Mouse (Mus musculus) kidney, embryonic 14.5 days (tissue): ENCODE measurements around the gene Dmd. TPM values are rescaled to one million over a fixed set of nuclear protein-coding genes. Genes with fewer than 3 reads are reported as not detected.

Experiments
- ATAC-seq: fragments of 200-750 bp; cut with Nextera tagmentation; 2 replicates; pipeline ENCODE4 v1.8.0; 2017; ENCODE audit warnings: moderate number of reproducible peaks, mild to moderate bottlenecking, moderate TSS enrichment, moderate library complexity; ENCODE audit not compliant: low FRiP score, low TSS enrichment
- H3K27ac ChIP-seq: fragments of 300-500 bp; sonication (generic); 2 replicates; pipeline ENCODE4 v1.5.1; 2014; ENCODE audit warnings: low read depth, mild to moderate bottlenecking, low read length, moderate library complexity, mixed read lengths
- H3K27me3 ChIP-seq: fragments of 300-500 bp; sonication (generic); 2 replicates; pipeline ENCODE4 v1.6.1; 2014; ENCODE audit warnings: mild to moderate bottlenecking, low read length; ENCODE audit not compliant: control insufficient read depth, insufficient read depth
- H3K36me3 ChIP-seq: fragments of 300-500 bp; sonication (generic); 2 replicates; pipeline ENCODE4 v1.6.1; 2014; ENCODE audit warnings: low read length, mixed read lengths; ENCODE audit not compliant: control insufficient read depth, insufficient read depth
- H3K4me1 ChIP-seq: fragments of 300-500 bp; sonication (generic); 2 replicates; pipeline ENCODE4 v1.6.1; 2014; ENCODE audit warnings: low read length, mixed read lengths; ENCODE audit not compliant: control insufficient read depth, insufficient read depth
- H3K4me2 ChIP-seq: fragments of 300-500 bp; sonication (generic); replicated peaks from 2 replicates; pipeline ENCODE4 v1.6.1; 2014; ENCODE audit warnings: low read depth, mild to moderate bottlenecking, low read length
- H3K4me3 ChIP-seq: fragments of 300-500 bp; sonication (generic); 2 replicates; pipeline ENCODE4 v1.5.1; 2014; ENCODE audit warnings: mild to moderate bottlenecking, low read length
- H3K9ac ChIP-seq: fragments of 300-500 bp; sonication (generic); 2 replicates; pipeline ENCODE4 v1.6.1; 2014; ENCODE audit warnings: low read depth, mild to moderate bottlenecking, low read length, moderate library complexity
- H3K9me3 ChIP-seq: fragments of 300-500 bp; sonication (generic); 2 replicates; pipeline ENCODE4 v1.6.1; 2016; ENCODE audit warnings: low read length; ENCODE audit not compliant: control insufficient read depth
- whole genome bisulfite sequencing: fragments of 180-500 bp; shearing (Covaris S2); extraction: QIAGEN DNeasy Blood & Tissue Kit; methylation state at CpG from one replicate; pipeline ENCODE4 v1.1.7; 2014; 5-methylcytosine and 5-hydroxymethylcytosine counted together
- polyA plus RNA-seq: library from polyadenylated mRNA; unstranded; fragments of >200 nt; fragmentation: Nextera tagmentation; extraction: Ambion mirVana; gene quantifications from 2 replicates; pipeline ENCODE4 v1.2.1, GENCODE M21; 2014

Gene Dmd
- polyA plus RNA-seq, 1 experiment from 2014 or later, result 29.9 TPM

DNA sequence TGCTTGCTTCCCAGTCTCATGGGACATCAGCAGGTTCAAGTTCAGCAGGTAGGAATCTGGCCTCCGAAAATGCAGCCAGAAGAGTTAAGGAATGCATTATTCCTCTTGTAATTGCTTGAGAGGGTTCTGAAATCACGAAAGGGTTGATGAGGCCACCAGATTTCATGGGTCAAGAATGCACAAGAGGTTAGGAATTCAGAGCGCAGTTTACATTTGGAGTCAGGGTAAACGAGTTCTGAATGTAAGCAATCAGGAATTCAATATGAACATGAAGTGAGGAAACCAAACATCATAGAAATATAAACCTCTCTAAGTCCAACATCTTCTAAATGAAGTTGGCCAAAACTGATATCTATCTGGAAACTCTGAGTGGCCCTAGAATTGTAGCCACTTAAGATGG, 1924.4 kb downstream of the Dmd start:
- Histone ChIP-seq H3K4me1 (no peaks in the 10 kb centered on the region), H3K9ac (no peak overlapping the region), H3K4me3 (no peak overlapping the region), H3K27me3 (no peaks in the 10 kb centered on the region), H3K4me2 (no peak overlapping the region), H3K27ac (no peak overlapping the region), H3K9me3 (no peaks in the 10 kb centered on the region), H3K36me3 (no peaks in the 10 kb centered on the region)
- no peak for ATAC-seq
- 74% methylated on average over 4 of the region's 4 CpGs for WGBS

DNA sequence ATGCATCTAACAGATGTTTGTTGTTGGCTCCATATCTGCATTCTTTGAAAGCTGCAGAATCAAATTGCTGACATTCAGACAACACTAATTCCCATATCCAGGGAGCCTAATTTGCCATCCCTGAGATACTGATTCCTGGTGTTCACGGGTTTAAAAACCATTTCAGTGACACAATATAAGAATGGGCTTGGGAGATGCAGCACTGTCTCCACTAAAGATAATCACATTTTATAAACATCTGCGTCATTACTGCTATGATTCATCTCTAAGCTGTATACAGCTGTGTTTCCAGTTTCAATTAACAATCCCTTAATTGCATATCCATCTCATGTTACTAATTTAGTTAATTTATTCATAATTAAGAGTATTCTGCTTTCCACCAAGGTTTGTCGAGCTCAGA, 1929.5 kb downstream of the Dmd start:
- no peaks in the 10 kb centered on the region for H3K36me3 ChIP-seq
- no peak overlapping the region for H3K4me3 ChIP-seq
- no peak for ATAC-seq
- H3K4me2 ChIP-seq, result no peak overlapping the region
- H3K27me3 ChIP-seq, result no peaks in the 10 kb centered on the region
- WGBS, result 58% methylated on average over 3 of the region's 3 CpGs
- H3K4me1 ChIP-seq, result no peaks in the 10 kb centered on the region
- no peak overlapping the region for H3K27ac ChIP-seq
- no peak overlapping the region for H3K9ac ChIP-seq
- no peaks in the 10 kb centered on the region for H3K9me3 ChIP-seq

DNA sequence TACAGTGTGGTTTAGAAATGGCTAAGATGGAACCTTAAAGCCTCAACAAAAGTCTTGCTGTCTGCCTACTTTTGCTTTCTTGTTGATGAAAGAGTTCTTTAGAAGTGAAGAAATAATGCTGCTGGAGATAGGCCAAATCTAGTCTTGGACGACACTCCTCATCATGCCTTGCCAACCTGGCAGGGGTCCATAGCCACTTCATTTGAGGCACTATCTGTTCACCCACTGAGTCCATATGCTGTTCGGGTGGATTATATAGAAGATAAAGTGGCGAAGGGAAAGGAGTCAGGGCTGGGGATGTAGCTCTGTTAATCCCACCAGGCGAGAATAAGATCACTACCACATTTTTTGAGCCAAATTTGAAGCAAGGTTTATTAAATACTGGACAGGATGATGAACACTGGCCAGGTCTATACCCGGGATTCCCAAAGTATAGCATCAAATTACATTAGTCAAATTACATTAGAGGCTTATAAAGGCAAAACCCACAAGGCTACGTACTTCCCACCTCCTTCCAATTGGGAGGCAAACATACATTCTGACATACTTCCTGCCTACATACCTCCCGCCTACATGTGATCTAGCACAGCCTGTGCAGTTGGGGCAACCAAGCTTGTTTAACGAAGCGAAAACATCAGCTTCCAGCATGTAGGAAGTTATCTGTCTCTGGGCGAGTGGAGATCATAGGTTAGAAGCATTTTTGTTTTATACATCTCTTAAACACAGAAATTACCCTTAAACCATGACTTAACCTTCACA, 1984.2 kb downstream of the Dmd start:
- H3K4me1 ChIP-seq, result no peaks in the 10 kb centered on the region
- H3K36me3 ChIP-seq, result no peaks in the 10 kb centered on the region
- no peak overlapping the region for H3K4me2 ChIP-seq
- WGBS, result 81% methylated on average over 10 of the region's 10 CpGs
- no peak overlapping the region for H3K27ac ChIP-seq
- no peak for ATAC-seq
- H3K9me3 ChIP-seq, result no peaks in the 10 kb centered on the region
- H3K27me3 ChIP-seq, result no peaks in the 10 kb centered on the region
- no peak overlapping the region for H3K9ac ChIP-seq
- no peak overlapping the region for H3K4me3 ChIP-seq

DNA sequence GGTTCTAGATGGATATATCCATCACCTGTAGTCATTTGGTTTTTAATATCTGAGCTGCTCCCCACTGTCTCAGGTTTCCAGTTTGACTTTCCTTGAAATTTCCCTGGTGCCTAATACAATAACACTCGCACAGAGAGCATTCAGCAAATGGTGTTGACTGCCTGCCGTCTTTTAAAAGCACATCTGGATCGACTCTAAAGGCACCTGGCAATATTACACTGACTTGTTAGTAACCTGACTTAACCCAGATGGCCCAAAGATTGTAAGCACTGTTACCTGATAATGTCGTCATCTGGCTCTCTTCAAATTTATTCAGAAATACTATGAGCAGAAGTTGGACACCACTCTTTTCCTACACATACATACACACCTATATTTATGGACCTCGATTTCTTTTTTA, 2011.9 kb downstream of the Dmd start:
- H3K36me3 ChIP-seq, result no peaks in the 10 kb centered on the region
- no peak overlapping the region for H3K4me2 ChIP-seq
- no peaks in the 10 kb centered on the region for H3K27me3 ChIP-seq
- H3K4me1 ChIP-seq, result no peaks in the 10 kb centered on the region
- H3K9ac ChIP-seq, result no peak overlapping the region
- no peak overlapping the region for H3K4me3 ChIP-seq
- ATAC-seq, result no peak
- no peaks in the 10 kb centered on the region for H3K9me3 ChIP-seq
- 53% methylated on average over 5 of the region's 5 CpGs for WGBS
- H3K27ac ChIP-seq, result no peak overlapping the region

DNA sequence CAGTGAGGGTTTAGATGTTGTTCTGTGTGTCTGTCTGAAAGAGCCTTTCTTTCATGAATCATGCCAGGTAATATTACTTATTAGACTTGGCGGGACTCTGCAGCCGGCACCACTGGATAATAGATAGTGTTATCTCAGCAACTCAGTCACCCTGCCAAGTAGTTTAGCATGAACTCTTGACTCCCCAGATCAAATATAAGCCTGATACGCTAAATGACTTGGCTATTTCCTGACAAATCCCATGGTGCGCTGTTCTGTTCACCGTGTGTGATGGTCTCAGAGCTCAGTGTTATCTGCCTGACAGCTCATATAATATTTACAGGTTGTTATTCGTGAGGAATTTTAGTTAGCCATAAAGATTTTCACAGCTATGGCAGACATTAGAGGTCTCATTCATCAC, 2012.3 kb downstream of the Dmd start:
- WGBS, result 51% methylated on average over 6 of the region's 6 CpGs
- no peak for ATAC-seq

DNA sequence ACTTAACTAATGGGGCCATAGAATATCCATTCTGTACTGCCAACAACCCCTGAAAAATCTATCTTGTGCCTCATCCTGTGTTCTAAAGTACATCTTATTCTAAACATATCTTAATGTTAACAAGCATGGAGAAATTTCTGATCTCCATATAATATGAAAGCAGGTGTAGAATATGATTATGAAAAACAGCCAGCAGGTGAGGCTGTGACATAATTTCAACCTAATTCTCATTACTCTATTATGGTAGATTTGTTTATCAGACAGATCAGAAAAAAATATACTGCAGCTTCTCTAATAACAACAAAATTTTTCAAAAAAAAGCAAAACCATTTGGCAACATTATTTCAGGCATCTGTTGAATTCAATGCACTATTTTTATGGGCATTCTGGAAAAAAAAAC, 2059.6 kb downstream of the Dmd start:
- Histone ChIP-seq H3K9me3 (no peaks in the 10 kb centered on the region), H3K4me1 (no peaks in the 10 kb centered on the region), H3K36me3 (no peaks in the 10 kb centered on the region), H3K4me3 (no peak overlapping the region), H3K27me3 (no peaks in the 10 kb centered on the region), H3K9ac (no peak overlapping the region), H3K27ac (no peak overlapping the region), H3K4me2 (no peak overlapping the region)
- ATAC-seq, result no peak

More for the DNA sequence above, 2012.3 kb downstream of the Dmd start:
- H3K4me1 ChIP-seq, result no peaks in the 10 kb centered on the region
- H3K27ac ChIP-seq, result no peak overlapping the region
- no peaks in the 10 kb centered on the region for H3K27me3 ChIP-seq
- H3K4me2 ChIP-seq, result no peak overlapping the region
- no peaks in the 10 kb centered on the region for H3K9me3 ChIP-seq
- no peak overlapping the region for H3K4me3 ChIP-seq
- no peak overlapping the region for H3K9ac ChIP-seq
- no peaks in the 10 kb centered on the region for H3K36me3 ChIP-seq

DNA sequence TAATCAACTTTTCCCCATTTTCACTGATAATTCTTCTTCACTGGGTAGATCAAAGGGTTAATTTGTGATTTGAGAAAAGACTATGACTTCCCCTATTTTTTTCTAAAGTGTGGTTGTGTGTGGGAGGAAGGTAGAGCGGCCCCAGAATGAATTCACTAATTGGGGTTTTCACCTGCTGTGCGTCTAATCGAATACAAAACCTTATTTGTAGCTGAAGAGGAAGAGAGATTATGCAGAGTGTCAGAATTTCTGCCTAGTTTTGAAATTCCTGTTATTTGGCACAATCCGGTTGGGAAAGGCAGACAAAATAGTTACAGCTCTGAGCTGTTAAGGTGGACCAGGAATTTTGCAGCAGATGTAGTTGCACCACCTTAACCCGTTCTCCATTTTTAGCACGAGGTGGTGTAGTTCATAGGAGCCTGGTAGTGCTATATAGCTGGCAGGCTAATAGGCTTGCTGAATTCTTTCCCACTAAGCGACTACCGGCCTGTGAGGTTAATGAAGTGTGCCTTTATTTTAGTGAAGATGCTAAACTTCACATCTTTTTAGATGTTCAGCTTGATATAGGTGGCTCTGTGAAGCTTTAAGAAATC, 2092.9 kb downstream of the Dmd start:
- no peak overlapping the region for H3K4me2 ChIP-seq
- no peaks in the 10 kb centered on the region for H3K4me1 ChIP-seq
- ATAC-seq, result no peak
- no peaks in the 10 kb centered on the region for H3K27me3 ChIP-seq
- no peaks in the 10 kb centered on the region for H3K9me3 ChIP-seq
- H3K36me3 ChIP-seq, result no peaks in the 10 kb centered on the region
- H3K4me3 ChIP-seq, result no peak overlapping the region
- no peak overlapping the region for H3K27ac ChIP-seq
- H3K9ac ChIP-seq, result no peak overlapping the region
- 57% methylated on average over 8 of the region's 8 CpGs for WGBS

DNA sequence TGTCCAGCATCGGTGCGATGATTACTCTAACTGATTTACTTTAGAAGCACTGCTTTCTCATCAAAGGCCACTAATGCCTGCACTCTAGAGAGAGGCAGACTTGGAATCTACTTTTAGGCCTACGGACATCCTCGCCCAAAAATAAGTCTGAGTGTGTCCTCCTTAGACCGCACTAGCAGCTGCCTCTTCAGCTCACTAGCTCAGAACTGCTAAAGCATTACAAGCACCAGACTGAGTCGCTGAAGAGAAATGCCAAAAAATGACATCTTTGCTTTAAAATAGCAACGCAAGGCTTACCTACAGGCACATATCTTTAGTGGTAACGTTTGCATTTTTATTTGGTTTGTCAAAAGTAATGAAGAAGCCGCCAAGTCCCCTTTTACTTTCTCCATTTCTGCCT, 2098.0 kb downstream of the Dmd start:
- no peaks in the 10 kb centered on the region for H3K9me3 ChIP-seq
- H3K4me1 ChIP-seq, result no peaks in the 10 kb centered on the region
- no peaks in the 10 kb centered on the region for H3K27me3 ChIP-seq
- no peak overlapping the region for H3K4me2 ChIP-seq
- H3K4me3 ChIP-seq, result no peak overlapping the region
- H3K27ac ChIP-seq, result no peak overlapping the region
- no peak for ATAC-seq
- H3K36me3 ChIP-seq, result no peaks in the 10 kb centered on the region
- 90% methylated on average over 9 of the region's 9 CpGs for WGBS
- no peak overlapping the region for H3K9ac ChIP-seq

DNA sequence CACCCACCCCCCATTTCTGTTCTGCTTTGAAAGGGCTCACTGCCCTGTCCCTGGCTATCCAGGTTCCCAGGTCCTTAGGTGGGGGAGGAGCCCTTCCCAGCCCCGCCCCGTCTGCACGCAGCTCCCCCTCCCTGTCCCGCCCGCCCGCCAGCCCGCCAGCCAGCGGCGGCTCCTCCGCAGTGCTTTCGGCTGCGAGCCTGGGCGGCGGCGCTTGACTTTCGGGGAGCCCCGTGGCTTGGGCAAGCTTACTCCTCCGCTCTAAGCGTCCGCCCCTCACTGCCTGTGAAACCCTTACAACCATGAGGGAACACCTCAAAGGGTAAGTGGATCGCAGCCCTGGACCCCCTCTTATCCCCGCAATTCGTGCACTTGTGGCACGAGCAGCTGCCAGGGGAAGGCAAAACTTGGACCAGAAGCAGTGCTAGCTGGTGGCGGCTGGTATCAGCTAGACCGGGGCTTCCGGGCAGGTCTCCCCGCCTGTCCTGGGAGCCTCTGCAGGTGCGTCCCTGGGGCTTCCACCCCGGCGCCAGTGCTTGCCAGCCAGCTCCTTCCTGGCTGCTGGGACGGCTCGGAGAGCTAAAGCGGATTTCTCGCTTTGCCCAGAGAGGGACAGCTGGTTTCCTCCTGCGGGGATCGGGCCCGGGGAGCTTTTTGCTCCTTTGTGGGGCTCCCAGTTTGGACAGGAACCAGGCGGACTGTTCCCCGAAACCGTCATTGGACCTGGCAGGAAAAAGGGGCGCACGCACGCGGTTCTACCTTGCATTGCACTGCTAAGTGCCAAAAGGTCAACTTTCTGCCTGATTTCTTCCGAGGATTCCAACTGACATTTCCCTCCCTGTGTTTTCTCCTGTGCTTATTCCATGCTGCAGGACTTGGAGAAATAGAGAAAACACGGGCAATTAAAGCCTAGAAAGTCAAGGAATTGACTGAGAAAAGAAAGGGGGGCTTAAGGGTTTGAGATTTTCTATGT, 2099.8 kb downstream of the Dmd start:
- Histone ChIP-seq H3K4me1 (no peaks in the 10 kb centered on the region), H3K4me2 (peak overlapping the region; percentile 55), H3K36me3 (no peaks in the 10 kb centered on the region), H3K9ac (peak overlapping the region; percentile 62), H3K27me3 (no peaks in the 10 kb centered on the region), H3K4me3 (peak overlapping the region; percentile 54), H3K9me3 (no peaks in the 10 kb centered on the region), H3K27ac (no peak overlapping the region)
- WGBS, result 20% methylated on average over 47 of the region's 47 CpGs
- ATAC-seq, result peak; percentile 98
